In genomic region chr19:31279797-31280486, GRCm38 (mm10) we compare ENCODE assay signal across 8 mouse cellular contexts.
DNase-seq lines count a peak whose midpoint lies in the region; ATAC-seq lines count a peak whose summit lies in the region.

No protein-coding gene starts in this region.

- ATAC-seq in monocyte, adult 5-6 weeks (replicated peaks; ENCODE audit: insufficient number of reproducible peaks, low FRiP score, low TSS enrichment, poor library complexity, severe bottlenecking) = no peak

- DNase-seq in heart, adult 8-10 months (ENCODE audit: low spot score) = peak; percentile 21
- DNase-seq in heart, postnatal 25 days (ENCODE audit: low spot score) = no peak
- peak; percentile 76 for DNase-seq in MN1 (ENCODE audit: low spot score)
- peak; percentile 6 to 29 for DNase-seq in cerebellum, postnatal 36 days
- peak; percentile 62 for DNase-seq in layer of hippocampus, adult 9-11 months
- DNase-seq in frontal cortex, postnatal 25 days (ENCODE audit: low spot score in 2 of 2) = no peak
- no peak for DNase-seq in natural killer cell, adult 2 months (ENCODE audit: low spot score in 2 of 2)

- intact Hi-C loops in heart, postnatal 25 days (cut with DNase I) = no loop called here

Comparison
In these comparisons a context has a peak if more than half of its experiments do, and no peak if none do; other contexts are left out.
1. DNase-seq: peak in heart, adult 8-10 months (single experiment), MN1 (single experiment), cerebellum, postnatal 36 days (2 of 2) and layer of hippocampus, adult 9-11 months (single experiment); none in heart, postnatal 25 days (single experiment), frontal cortex, postnatal 25 days (0 of 2) and natural killer cell, adult 2 months (0 of 2).